Mouse (Mus musculus) MN1 (cell line): Measurements from ENCODE around the gene Map4k3.
"Not testable (repeated sequence)": the region's sequence is repeated elsewhere in the genome, so short reads cannot be mapped to it uniquely, and the experiment has no call there.

ENCODE experiments used
- DNase-seq: peaks from one replicate; pipeline ENCODE4 v3.0.0-alpha.2; 2016; ENCODE audit warnings: low spot score

Gene Map4k3

DNA sequence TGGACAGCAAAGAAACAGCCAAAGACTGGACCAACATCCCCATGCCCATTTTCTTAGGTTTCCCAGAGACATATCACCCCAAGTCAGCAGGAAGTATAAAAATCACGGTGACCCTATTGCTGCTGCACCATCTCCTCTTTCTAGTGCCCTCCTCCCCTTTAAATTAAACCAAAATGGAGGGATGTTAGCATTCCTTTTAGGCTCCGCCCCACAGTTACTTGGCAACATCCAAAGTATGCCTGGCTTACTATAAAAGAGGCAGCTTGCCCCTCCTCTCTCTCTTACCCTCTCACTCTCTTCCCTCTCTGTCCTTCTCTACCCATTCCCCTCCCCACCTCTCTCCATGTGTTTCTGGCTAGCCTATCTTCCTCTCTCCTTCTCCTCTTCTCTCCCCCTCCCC lies 159.8 kb downstream of the Map4k3 start:
- no peak for DNase-seq

GRCm38 (mm10) chr17:80564611-80564924 lies 163.7 kb downstream of the Map4k3 start:
- DNase-seq: no peak

DNA sequence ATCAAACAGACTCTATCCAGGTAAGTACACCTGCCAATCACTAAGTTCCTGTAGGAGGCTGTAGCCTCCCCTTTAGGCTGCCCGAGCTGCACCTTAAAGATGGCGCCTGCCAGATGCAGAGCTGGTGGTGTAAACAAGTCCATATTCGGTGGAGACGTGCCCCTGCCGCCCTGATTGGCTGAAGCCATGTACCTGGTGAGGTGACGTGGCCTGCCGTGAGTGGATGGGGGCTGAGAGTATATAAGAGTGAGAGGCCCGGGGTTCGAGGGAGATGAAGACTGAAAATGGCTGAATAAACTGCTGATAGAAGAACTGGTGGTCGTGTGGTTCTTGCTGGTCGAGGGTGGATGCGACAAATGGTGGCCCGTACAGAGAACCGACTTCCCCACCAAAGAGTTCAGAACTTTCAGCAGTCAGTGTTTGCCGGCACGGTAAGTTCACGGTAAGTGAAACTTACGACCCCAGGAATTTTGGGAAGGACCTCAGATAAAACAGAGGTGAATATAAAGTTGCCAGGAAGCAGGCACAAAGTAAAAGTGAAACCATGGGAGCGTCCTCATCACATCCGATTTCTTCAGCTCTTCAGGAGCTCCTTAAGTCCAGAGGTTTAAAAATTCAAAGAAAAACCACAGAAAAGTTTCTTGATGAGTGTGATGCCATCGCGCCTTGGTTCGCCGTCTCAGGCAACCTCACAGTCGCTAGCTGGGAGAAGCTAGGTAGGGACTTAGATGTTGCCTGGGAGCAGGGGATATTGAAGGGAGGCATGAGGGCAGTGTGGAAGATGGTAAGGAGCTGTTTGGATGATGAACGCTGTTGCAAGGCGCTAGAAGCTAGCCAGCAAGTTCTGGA lies 164.3 kb downstream of the Map4k3 start:
- DNase-seq: not testable (repeated sequence)

GRCm38 (mm10) chr17:80562792-80563191 lies 165.5 kb downstream of the Map4k3 start:
- DNase-seq: peak; percentile 37

- DNase-seq: peak; percentile 76
Measured at GRCm38 (mm10) chr17:80560669-80561401, 167.4 kb downstream of the Map4k3 start.

- DNase-seq: no peak
Measured at GRCm38 (mm10) chr17:80559745-80560144, 168.5 kb downstream of the Map4k3 start.

DNA sequence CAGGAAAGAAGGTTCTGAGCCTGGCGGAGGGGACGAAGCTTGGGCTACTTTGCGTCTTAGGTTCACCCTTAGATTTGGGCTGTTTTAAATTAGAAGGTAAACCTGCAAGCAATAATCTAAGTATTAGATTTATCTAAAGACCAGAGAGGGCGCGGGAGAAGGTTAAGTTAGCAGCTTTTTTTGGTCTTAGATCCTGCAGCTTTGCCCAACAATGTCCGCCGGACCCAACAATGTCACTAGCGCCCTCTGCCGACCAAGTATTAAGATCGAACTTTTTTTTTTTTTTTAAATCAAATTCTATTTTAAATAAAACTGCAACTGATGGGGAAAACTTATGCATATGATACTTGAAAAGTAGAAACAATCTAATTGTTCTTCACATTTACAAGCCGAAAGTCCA lies 169.2 kb downstream of the Map4k3 start:
- DNase-seq: peak; percentile 65

DNA sequence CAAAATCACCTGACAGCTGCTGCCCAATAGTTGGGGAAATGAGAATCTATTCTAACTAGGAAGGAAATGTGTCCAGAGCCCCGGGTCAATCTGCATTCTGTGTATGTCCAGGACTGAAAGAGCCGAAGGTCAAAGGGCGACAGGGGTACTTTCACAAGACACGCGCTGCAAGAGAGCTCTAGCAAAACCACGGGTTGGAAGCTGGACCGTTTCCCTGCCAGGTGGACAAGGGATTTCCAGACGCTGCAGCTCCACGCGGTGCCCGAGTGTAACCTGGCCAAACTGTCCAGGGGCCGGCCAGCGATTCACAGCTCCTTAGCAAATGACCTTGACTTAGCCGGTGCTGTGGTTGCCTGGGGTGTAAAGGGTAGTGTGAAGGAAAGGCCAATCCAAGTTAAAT lies 169.7 kb downstream of the Map4k3 start:
- DNase-seq: no peak

DNA sequence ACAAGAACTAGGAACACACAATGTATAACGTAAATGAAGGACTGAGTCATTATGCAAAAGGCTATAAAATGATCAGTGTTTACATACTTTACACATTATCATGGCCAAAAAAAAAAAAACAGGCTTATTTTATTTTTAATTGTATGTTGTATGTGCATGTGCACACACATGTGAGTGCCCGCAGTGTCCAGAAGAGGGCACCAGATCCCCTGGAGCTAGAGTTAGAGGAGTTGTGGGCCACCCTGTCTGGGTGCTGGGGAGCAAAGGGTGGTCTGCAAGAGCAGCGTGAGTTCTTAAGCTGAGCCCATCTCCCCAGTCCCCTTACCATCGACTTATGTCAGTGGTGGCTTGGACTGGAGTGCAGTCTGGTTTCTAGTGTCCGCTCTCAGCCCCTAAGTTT lies 170.8 kb downstream of the Map4k3 start:
- no peak for DNase-seq

DNA sequence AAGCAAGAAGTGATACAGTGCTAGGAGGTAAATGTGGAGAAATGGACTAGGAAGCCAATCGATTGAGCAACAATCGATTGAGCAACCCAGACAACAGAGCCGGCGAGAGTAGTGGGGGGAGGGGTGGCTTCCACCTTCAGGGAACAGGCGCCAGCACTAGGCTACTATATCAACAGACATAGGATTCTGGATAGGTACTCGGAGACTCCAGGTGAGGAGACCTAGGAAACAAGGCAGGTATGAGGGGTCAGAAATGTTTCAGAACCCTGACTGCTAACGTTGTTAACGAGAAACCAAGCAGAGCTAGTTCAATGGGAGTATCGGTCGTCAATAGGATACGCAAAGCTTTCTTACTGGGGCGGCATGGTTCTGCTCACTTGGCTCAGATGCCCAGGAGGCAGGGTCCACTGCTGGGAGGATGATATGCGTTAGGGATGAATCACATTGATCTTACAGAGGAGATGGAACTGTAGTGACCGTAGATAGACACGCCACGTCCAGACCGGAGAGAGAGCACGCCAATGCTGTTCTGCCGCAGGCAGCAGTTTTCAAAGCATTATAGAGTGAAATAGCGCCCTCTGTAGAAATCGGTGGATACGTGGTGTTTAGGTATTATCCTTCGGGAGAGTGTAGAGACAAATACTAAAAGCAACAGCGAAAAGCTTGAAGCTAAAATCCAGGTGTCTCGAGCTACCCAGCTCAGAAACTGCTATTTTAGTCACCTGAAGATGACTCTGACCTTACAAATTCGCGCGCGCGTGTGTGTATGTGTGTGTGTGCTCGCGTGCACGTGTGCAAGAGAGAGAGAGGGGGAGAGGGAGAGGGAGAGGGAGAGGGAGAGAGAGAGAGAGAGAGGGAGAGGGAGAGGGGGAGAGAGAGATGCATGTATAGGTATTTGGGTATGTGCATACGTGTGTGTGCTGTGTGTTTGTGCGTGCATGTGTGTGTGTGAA lies 174.7 kb downstream of the Map4k3 start:
- DNase-seq: peak; percentile 94

- DNase-seq: no peak
Measured at GRCm38 (mm10) chr17:80552653-80553052, 175.6 kb downstream of the Map4k3 start.

DNA sequence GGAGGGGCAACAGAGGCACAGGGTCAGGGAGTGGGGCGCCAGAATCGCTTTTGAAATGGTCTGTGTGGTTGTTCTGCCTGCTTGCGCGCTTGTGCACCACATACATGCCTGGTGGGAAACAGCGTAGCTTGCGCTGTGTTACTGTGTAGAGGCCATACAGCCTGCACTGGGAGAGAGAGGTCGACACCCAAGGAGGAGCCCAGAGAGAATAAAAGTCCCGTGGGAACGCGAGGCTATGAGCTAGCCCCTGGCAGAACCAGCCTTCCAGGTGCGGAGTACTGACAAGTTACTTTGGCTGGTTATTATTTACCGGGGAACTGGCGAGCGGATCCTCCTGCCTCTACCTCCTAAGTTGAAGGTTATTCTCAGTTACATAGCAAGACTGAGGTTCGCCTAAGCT lies 177.3 kb downstream of the Map4k3 start:
- no peak for DNase-seq

DNA sequence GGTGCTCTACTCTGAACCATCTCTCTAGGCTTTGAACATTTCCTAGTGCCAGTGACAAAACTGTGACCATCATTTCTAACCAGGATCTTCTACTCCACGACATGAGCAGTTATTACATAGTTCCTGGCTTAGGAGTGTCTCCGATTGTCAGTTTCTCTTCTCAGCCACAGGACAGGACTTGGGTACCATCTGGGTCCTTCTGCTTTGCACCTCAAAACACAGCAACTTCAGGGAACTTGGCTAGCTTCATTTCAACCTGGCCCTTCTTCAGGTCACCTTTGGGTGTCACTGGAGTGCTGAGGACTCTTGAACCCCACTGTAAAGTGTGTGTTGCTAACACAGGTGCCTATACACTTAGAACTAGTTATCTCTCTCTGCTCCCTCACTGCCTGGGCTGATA lies 181.4 kb downstream of the Map4k3 start:
- no peak for DNase-seq

DNA sequence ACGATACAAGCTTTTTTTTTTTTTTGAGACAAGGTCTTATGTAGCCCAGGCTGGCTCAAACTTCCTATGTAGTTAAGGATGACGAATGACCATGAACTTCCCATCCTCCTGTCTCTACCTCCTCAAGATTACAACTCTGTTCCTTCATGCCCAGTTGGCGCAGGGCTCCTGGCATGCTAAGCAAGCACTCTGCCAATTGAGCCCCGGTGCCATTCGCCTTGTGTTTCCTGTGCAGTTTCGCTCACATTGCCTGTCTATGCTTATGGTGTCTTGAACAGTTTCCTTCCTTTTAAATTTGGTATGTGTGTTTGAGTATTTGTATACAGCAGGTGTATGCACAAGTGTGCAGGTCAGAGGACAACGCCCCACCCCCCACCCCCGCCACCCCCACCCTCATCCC lies 182.1 kb downstream of the Map4k3 start:
- DNase-seq: no peak

DNA sequence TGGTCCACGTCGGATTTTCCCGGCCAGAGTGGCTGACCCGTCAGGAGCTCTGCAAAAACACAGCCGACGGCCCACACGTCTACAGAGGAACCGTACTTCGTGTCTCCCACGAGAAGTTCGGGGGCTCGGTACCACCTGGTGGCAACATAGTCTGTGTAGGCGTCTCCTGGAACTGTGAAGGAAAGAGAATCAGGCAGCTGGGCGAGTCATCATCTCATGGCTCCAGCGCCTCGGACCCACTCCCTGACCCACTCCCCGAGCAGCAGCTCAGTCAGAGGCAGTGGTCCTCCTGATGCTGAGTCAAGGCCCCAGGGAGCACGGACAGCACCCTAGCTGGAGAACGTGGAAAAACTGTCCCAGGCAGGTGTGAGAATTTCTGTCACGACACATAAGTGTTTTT lies 184.6 kb downstream of the Map4k3 start:
- no peak for DNase-seq

- no peak for DNase-seq
Measured at GRCm38 (mm10) chr17:80537136-80537535, 191.1 kb downstream of the Map4k3 start.

DNA sequence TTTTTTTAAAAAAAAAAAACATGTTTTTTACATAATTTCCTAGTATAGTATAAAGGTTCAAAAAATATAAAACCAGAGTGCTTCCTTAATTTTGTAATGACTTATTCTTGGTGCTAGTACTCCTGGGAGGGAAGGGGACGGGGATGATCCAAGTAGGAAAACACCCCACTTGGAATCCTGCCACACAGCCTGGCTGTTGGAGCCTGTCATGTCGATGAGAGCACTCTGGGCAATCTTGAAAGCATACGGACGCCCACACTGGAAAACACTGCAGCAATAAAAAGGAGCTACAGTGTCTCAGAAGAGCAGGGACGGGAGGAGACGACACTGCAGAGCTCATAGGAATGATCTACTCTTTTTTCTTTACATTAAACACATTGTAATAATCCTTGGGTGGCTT lies 192.7 kb downstream of the Map4k3 start:
- no peak for DNase-seq

GRCm38 (mm10) chr17:80531351-80531750 lies 196.9 kb downstream of the Map4k3 start:
- DNase-seq: not testable (repeated sequence)
